Mouse (Mus musculus): ENCODE data around the gene Sptbn4.
"Not testable (repeated sequence)": the region's sequence is repeated elsewhere in the genome, so short reads cannot be mapped to it uniquely, and the experiment has no call there.

Gene Sptbn4

GRCm38 (mm10) chr7:27447419-27448286 lies at the start of gene Sptbn4, which contains the start of gene Blvrb:
Sptbn4 (minus strand) TSS chr7:27447686.
Blvrb (plus strand) TSS chr7:27447978.
- peak; percentile 98 to 99 for DNase-seq (ENCODE audit: low spot score in 2 of 2)

- DNase-seq (ENCODE audit: low spot score in 2 of 2), result not testable (repeated sequence)
Measured at GRCm38 (mm10) chr7:27494659-27495367, 47.3 kb upstream of the Sptbn4 start.

- DNase-seq (ENCODE audit: low spot score in 2 of 2), result no peak
Measured at GRCm38 (mm10) chr7:27493450-27493849, 46.0 kb upstream of the Sptbn4 start.

- no peak for DNase-seq (ENCODE audit: low spot score in 2 of 2)
Measured at GRCm38 (mm10) chr7:27493022-27493421, 45.5 kb upstream of the Sptbn4 start.

GRCm38 (mm10) chr7:27491856-27492255 lies 44.4 kb upstream of the Sptbn4 start:
- no peak for DNase-seq (ENCODE audit: low spot score in 2 of 2)

- DNase-seq (ENCODE audit: low spot score in 2 of 2), result peak; percentile 67 to 86
Measured at GRCm38 (mm10) chr7:27490543-27491329, 43.2 kb upstream of the Sptbn4 start.

- no peak for DNase-seq (ENCODE audit: low spot score in 2 of 2)
Measured at GRCm38 (mm10) chr7:27490227-27490542, 42.7 kb upstream of the Sptbn4 start.

GRCm38 (mm10) chr7:27489270-27489869 lies 41.9 kb upstream of the Sptbn4 start:
- no peak for DNase-seq (ENCODE audit: low spot score in 2 of 2)

- peak in 1 of 2 experiments; percentile 59 for DNase-seq (ENCODE audit: low spot score in 2 of 2)
Measured at GRCm38 (mm10) chr7:27487740-27488268, 40.3 kb upstream of the Sptbn4 start.

- DNase-seq (ENCODE audit: low spot score in 2 of 2), result peak; percentile 99 to 100
Measured at GRCm38 (mm10) chr7:27486770-27487697, 39.5 kb upstream of the Sptbn4 start, which contains the start of gene Sertad1. Sertad1 (plus strand) TSS chr7:27486910.

GRCm38 (mm10) chr7:27486102-27486769 lies 38.8 kb upstream of the Sptbn4 start:
- DNase-seq (ENCODE audit: low spot score in 2 of 2), result no peak

- no peak for DNase-seq (ENCODE audit: low spot score in 2 of 2)
Measured at GRCm38 (mm10) chr7:27483860-27484259, 36.4 kb upstream of the Sptbn4 start.

- peak in 1 of 2 experiments; percentile 73 for DNase-seq (ENCODE audit: low spot score in 2 of 2)
Measured at GRCm38 (mm10) chr7:27481627-27481969, 34.1 kb upstream of the Sptbn4 start.

- no peak for DNase-seq (ENCODE audit: low spot score in 2 of 2)
Measured at GRCm38 (mm10) chr7:27480927-27481626, 33.6 kb upstream of the Sptbn4 start.

- no peak for DNase-seq (ENCODE audit: low spot score in 2 of 2)
Measured at GRCm38 (mm10) chr7:27480506-27480905, 33.0 kb upstream of the Sptbn4 start.

- no peak for DNase-seq (ENCODE audit: low spot score in 2 of 2)
Measured at GRCm38 (mm10) chr7:27479750-27480149, 32.3 kb upstream of the Sptbn4 start.

- no peak for DNase-seq (ENCODE audit: low spot score in 2 of 2)
Measured at GRCm38 (mm10) chr7:27478561-27478960, 31.1 kb upstream of the Sptbn4 start.

GRCm38 (mm10) chr7:27476098-27476635 lies 28.7 kb upstream of the Sptbn4 start:
- no peak for DNase-seq (ENCODE audit: low spot score in 2 of 2)

GRCm38 (mm10) chr7:27475596-27475995 lies 28.1 kb upstream of the Sptbn4 start:
- no peak for DNase-seq (ENCODE audit: low spot score in 2 of 2)
